Mouse (Mus musculus) ES-Bruce4 (cell line): ENCODE results near the gene Gm11437. TPM values are rescaled to one million over a fixed set of nuclear protein-coding genes. Genes with fewer than 3 reads are reported as not detected.
A peak's percentile ranks its signal among the peaks of the same experiment; 100 is the strongest.

ENCODE experiments used
- H3K27ac ChIP-seq: 2 replicates; pipeline ENCODE4 v1.5.1; 2012; ENCODE audit warnings: low read length, inconsistent platforms; ENCODE audit not compliant: insufficient read depth
- H3K27me3 ChIP-seq: 2 replicates; pipeline ENCODE4 v1.6.1; 2012; ENCODE audit warnings: mild to moderate bottlenecking, low read length, inconsistent platforms; ENCODE audit not compliant: control insufficient read depth, poor library complexity, insufficient read depth, severe bottlenecking
- H3K36me3 ChIP-seq: 2 replicates; pipeline ENCODE4 v1.6.1; 2012; ENCODE audit warnings: inconsistent platforms, mild to moderate bottlenecking, low read length, moderate library complexity; ENCODE audit not compliant: control insufficient read depth, poor library complexity, insufficient read depth, severe bottlenecking
- H3K4me1 ChIP-seq: one replicate; pipeline ENCODE4 v1.8.1; 2011; ENCODE audit warnings: low read length; ENCODE audit not compliant: control insufficient read depth, insufficient read depth
- H3K4me3 ChIP-seq: 2 replicates; pipeline ENCODE4 v1.5.1; 2011; ENCODE audit warnings: low read depth, mild to moderate bottlenecking, low read length
- H3K9ac ChIP-seq: 2 replicates; pipeline ENCODE4 v1.6.1; 2012; ENCODE audit warnings: low read depth, mild to moderate bottlenecking, inconsistent platforms; ENCODE audit not compliant: poor library complexity, severe bottlenecking
- H3K9me3 ChIP-seq: replicated peaks from 2 replicates; pipeline ENCODE4 v1.6.1; 2012; ENCODE audit warnings: mild to moderate bottlenecking, low read length, inconsistent platforms; ENCODE audit not compliant: control insufficient read depth, poor library complexity, insufficient read depth, severe bottlenecking
- CTCF ChIP-seq: IDR thresholded peaks from one replicate; pipeline ENCODE4 v1.8.1; 2011; ENCODE audit warnings: low read depth, low read length
- EP300 ChIP-seq: IDR thresholded peaks from 2 replicates; pipeline ENCODE4 v1.6.1; 2011; ENCODE audit warnings: low read depth, low read length; ENCODE audit not compliant: insufficient read depth
- POLR2A ChIP-seq: IDR thresholded peaks from one replicate; pipeline ENCODE4 v1.8.1; 2011; ENCODE audit warnings: low read length; ENCODE audit not compliant: insufficient read depth
- polyA plus RNA-seq: library from polyadenylated mRNA; stranded (reverse); fragments of >200 nt; gene quantifications from 2 replicates; pipeline ENCODE4 v1.2.4, GENCODE M21; 2011; ENCODE audit warnings: low read depth; ENCODE audit not compliant: missing spikeins, insufficient read depth, insufficient read length

The Gm11437 gene
- polyA plus RNA-seq, 1 experiment = not detected

GRCm38 (mm10) chr11:84134331-84134860, 32.9 kb downstream of the Gm11437 start:
- TF ChIP-seq CTCF (no peak), POLR2A (no peak), EP300 (no peak)
- Histone ChIP-seq H3K4me3 (no peak overlapping the region), H3K27ac (no peak overlapping the region), H3K9me3 (no peaks in the 10 kb centered on the region), H3K36me3 (no peaks in the 10 kb centered on the region), H3K4me1 (no peaks in the 10 kb centered on the region), H3K9ac (no peak overlapping the region), H3K27me3 (no peaks in the 10 kb centered on the region)

- H3K4me1 ChIP-seq = no peaks in the 10 kb centered on the region
- peak overlapping the region; percentile 33 for H3K9ac ChIP-seq
- TF ChIP-seq POLR2A (no peak), EP300 (no peak), CTCF (no peak)
- H3K27ac ChIP-seq = no peak overlapping the region
- H3K36me3 ChIP-seq = peaks cover 24% of the 10 kb centered on the region
- H3K4me3 ChIP-seq = peak overlapping the region; percentile 66
- no peaks in the 10 kb centered on the region for H3K27me3 ChIP-seq
- H3K9me3 ChIP-seq = no peaks in the 10 kb centered on the region
These were observed 37.5 kb downstream of the Gm11437 start for GRCm38 (mm10) chr11:84129799-84130185.

GRCm38 (mm10) chr11:84128943-84129798, 38.1 kb downstream of the Gm11437 start, which contains the start of the genes Tada2a and Acaca:
TSS of gene Tada2a (minus strand) at chr11:84129600.
TSS of gene Acaca (plus strand) at chr11:84129672.
- TF ChIP-seq CTCF = no peak
- peak; percentile 73 for TF ChIP-seq POLR2A
- H3K27ac ChIP-seq = peak within 1 kb of the TSS; percentile 45; the same call in 1 of the 2 replicates

GRCm38 (mm10) chr11:84127977-84128376, 39.3 kb downstream of the Gm11437 start:
- no peak overlapping the region for H3K9ac ChIP-seq
- no peaks in the 10 kb centered on the region for H3K27me3 ChIP-seq
- no peaks in the 10 kb centered on the region for H3K4me1 ChIP-seq
- 0 out of 2 replicates have a peak overlapping the region, but pooled peaks have one; percentile 16 for H3K4me3 ChIP-seq
- no peaks in the 10 kb centered on the region for H3K9me3 ChIP-seq
- peak; percentile 35 for TF ChIP-seq CTCF
- no peak for TF ChIP-seq EP300
- TF ChIP-seq POLR2A = no peak
- H3K36me3 ChIP-seq = peaks cover 39% of the 10 kb centered on the region
- no peak overlapping the region for H3K27ac ChIP-seq

More at GRCm38 (mm10) chr11:84128943-84129798, 38.1 kb downstream of the Gm11437 start, which contains the start of the genes Tada2a and Acaca:
- Histone ChIP-seq H3K9me3 (no peaks in the 10 kb centered on the region), H3K4me1 (no peaks in the 10 kb centered on the region), H3K36me3 (peaks cover 30% of the 10 kb centered on the region), H3K9ac (peak within 1 kb of the TSS; percentile 87), H3K4me3 (peak within 1 kb of the TSS; percentile 80), H3K27me3 (no peaks in the 10 kb centered on the region)

- no peak overlapping the region; the same call in 1 of the 2 replicates for H3K27ac ChIP-seq
- H3K4me1 ChIP-seq = no peaks in the 10 kb centered on the region
- TF ChIP-seq POLR2A (no peak), EP300 (no peak), CTCF (no peak)
- H3K9ac ChIP-seq = no peak overlapping the region
- H3K4me3 ChIP-seq = no peak overlapping the region
- no peaks in the 10 kb centered on the region for H3K9me3 ChIP-seq
- peaks cover 93% of the 10 kb centered on the region for H3K36me3 ChIP-seq
- H3K27me3 ChIP-seq = no peaks in the 10 kb centered on the region
These were observed 46.0 kb downstream of the Gm11437 start for GRCm38 (mm10) chr11:84121051-84121956.
